Mouse (Mus musculus) heart, embryonic 11.5 days (tissue): Measurements from ENCODE around the gene Rpl29. TPM values are rescaled to one million over a fixed set of nuclear protein-coding genes. Genes with fewer than 3 reads are reported as not detected.

ENCODE experiments used
- ATAC-seq: fragments of 200-750 bp; cut with Nextera tagmentation; replicated peaks from 2 replicates; pipeline ENCODE4 v1.8.0; 2017; ENCODE audit warnings: moderate library complexity; ENCODE audit not compliant: insufficient number of reproducible peaks, low FRiP score, low TSS enrichment
- H3K27ac ChIP-seq: fragments of 300-500 bp; sonication (generic); 2 replicates; pipeline ENCODE4 v1.5.1; 2014; ENCODE audit warnings: mild to moderate bottlenecking, low read depth, low read length
- H3K27me3 ChIP-seq: fragments of 300-500 bp; sonication (generic); 2 replicates; pipeline ENCODE4 v1.6.1; 2014; ENCODE audit warnings: mild to moderate bottlenecking, low read length, mixed read lengths; ENCODE audit not compliant: control insufficient read depth, insufficient read depth
- H3K36me3 ChIP-seq: fragments of 300-500 bp; sonication (generic); 2 replicates; pipeline ENCODE4 v1.6.1; 2014; ENCODE audit warnings: mild to moderate bottlenecking, low read length, moderate library complexity, mixed read lengths; ENCODE audit not compliant: control insufficient read depth, insufficient read depth
- H3K4me1 ChIP-seq: fragments of 300-500 bp; sonication (generic); 2 replicates; pipeline ENCODE4 v1.6.1; 2014; ENCODE audit warnings: low read length; ENCODE audit not compliant: control insufficient read depth, insufficient read depth
- H3K4me2 ChIP-seq: fragments of 300-500 bp; sonication (generic); 2 replicates; pipeline ENCODE4 v1.6.1; 2014; ENCODE audit warnings: mild to moderate bottlenecking, moderate library complexity
- H3K4me3 ChIP-seq: fragments of 300-500 bp; sonication (generic); 2 replicates; pipeline ENCODE4 v1.5.1; 2014; ENCODE audit warnings: low read depth, low read length
- H3K9ac ChIP-seq: fragments of 300-500 bp; sonication (generic); 2 replicates; pipeline ENCODE4 v1.6.1; 2014; ENCODE audit warnings: mild to moderate bottlenecking, low read depth, low read length, moderate library complexity
- H3K9me3 ChIP-seq: fragments of 300-500 bp; sonication (generic); replicated peaks from 2 replicates; pipeline ENCODE4 v1.6.1; 2016; ENCODE audit warnings: low read length; ENCODE audit not compliant: control insufficient read depth
- WGBS: fragments of 180-500 bp; shearing (Covaris S2); extraction: QIAGEN DNeasy Blood & Tissue Kit; methylation state at CpG from one replicate; pipeline ENCODE4 v1.1.7; 2014; ENCODE audit not compliant: insufficient replicate concordance; 5-methylcytosine and 5-hydroxymethylcytosine counted together
- polyA plus RNA-seq: library from polyadenylated mRNA; unstranded; fragments of >200 nt; fragmentation: Nextera tagmentation; extraction: Ambion mirVana; gene quantifications from 2 replicates; pipeline ENCODE4 v1.2.1, GENCODE M21; 2014

Gene Rpl29
- polyA plus RNA-seq, 1 experiment from 2014 or later: 851 TPM

DNA sequence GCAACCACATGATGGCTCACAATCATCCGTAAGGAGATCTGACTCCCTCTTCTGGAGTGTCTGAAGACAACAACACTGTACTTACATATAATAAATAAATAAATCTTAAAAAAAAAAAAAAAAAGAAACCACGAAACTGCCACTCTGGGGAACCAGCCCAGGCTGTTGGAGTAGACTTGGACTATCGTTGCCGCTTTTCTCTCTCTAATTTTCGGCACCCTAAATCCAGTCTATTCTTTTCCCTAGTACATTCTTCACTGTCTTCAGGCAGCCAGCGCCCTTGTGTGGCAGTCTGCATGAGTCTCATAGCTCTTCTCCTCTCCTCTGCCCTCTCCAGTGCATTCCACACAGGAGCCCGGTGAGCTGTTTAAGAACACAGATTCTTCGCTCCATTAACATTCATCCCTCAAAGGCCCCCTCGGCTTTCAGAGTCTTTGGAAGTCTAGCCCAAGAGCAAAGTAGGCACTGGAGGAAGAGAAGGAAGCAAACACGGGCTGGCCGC, 484 bp upstream of the Rpl29 start:
- no peaks in the 10 kb centered on the region for H3K27me3 ChIP-seq
- peak overlapping the region; percentile 67 for H3K4me2 ChIP-seq
- no peaks in the 10 kb centered on the region for H3K9me3 ChIP-seq
- H3K4me1 ChIP-seq: peaks cover 10% of the 10 kb centered on the region
- peak overlapping the region; percentile 74 for H3K4me3 ChIP-seq
- peak overlapping the region; percentile 96 for H3K27ac ChIP-seq
- peak; percentile 58 for ATAC-seq
- peak overlapping the region; percentile 90 for H3K9ac ChIP-seq
- 18% methylated on average over 11 of the region's 11 CpGs for WGBS
- H3K36me3 ChIP-seq: peaks cover 18% of the 10 kb centered on the region

DNA sequence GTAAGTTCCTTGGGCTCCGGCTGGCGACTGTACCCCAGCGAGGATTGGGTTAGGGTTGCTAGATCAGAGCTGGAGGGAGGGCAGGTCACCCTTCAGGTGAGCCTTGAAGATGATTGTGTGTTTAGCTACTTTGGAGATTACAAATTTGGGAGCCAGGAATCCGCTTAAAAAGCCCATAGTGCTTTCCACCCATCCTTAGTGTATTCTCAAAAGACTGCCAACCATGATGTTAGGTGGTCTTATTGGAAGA, 686 bp downstream of the Rpl29 start:
- H3K27ac ChIP-seq: peak overlapping the region; percentile 96

DNA sequence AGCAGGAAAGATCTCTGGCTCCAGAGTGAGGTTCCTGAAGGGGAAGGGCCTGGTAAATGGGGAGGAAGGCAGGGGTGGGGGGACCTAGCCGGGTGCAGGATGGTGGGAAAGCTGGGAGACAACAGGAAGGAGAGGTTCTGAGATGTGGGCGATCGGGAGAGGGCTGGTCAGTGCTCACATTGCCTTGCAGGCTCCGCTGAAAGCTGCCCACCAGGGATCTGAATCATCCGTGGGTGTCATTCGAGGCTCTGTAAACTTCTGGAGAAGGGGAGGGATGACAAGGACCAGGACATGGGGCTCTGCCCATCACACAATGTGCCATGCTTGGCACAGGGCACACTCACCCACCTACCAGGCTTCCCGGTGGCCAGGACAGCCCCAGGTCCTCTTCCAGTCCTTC, 4.1 kb downstream of the Rpl29 start:
- no peaks in the 10 kb centered on the region for H3K9me3 ChIP-seq
- H3K9ac ChIP-seq: no peak overlapping the region
- H3K36me3 ChIP-seq: peaks cover 18% of the 10 kb centered on the region
- H3K4me1 ChIP-seq: peaks cover 22% of the 10 kb centered on the region
- no peak overlapping the region for H3K4me2 ChIP-seq
- no peak for ATAC-seq
- WGBS: 63% methylated on average over 7 of the region's 7 CpGs
- no peak overlapping the region for H3K27ac ChIP-seq
- no peaks in the 10 kb centered on the region for H3K27me3 ChIP-seq
- no peak overlapping the region for H3K4me3 ChIP-seq

More for the DNA sequence above, 686 bp downstream of the Rpl29 start:
- WGBS: 3% methylated on average over 4 of the region's 4 CpGs
- no peaks in the 10 kb centered on the region for H3K27me3 ChIP-seq
- no peak for ATAC-seq
- peaks cover 18% of the 10 kb centered on the region for H3K36me3 ChIP-seq
- peak overlapping the region; percentile 84 for H3K4me2 ChIP-seq
- no peaks in the 10 kb centered on the region for H3K9me3 ChIP-seq
- H3K4me3 ChIP-seq: peak overlapping the region; percentile 74
- H3K4me1 ChIP-seq: peaks cover 10% of the 10 kb centered on the region
- H3K9ac ChIP-seq: peak overlapping the region; percentile 90

DNA sequence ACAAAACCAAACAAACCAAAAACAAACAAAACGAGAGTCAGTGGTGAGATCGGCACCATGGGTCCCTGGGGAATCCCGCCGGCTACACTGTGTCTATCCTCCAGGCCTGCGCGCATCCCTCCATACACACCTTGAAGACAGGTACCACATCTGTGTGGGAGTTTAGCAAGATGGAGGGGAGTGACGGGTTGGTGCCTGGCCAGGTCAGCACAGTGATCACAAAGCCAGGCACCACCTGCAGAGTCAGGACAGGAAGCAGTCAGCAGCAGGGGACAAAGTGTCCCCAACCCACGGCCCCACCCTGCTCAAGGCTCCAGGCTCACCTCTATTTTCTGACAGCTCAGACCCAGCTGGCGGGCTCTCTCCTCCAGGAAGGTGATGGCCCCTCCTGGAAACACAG, 7.3 kb downstream of the Rpl29 start:
- H3K36me3 ChIP-seq: peaks cover 11% of the 10 kb centered on the region
- H3K27me3 ChIP-seq: no peaks in the 10 kb centered on the region
- WGBS: 75% methylated on average over 9 of the region's 9 CpGs
- H3K4me1 ChIP-seq: peaks cover 21% of the 10 kb centered on the region
- no peaks in the 10 kb centered on the region for H3K9me3 ChIP-seq
- no peak for ATAC-seq
- no peak overlapping the region for H3K9ac ChIP-seq
- H3K4me3 ChIP-seq: no peak overlapping the region
- H3K4me2 ChIP-seq: no peak overlapping the region
- H3K27ac ChIP-seq: no peak overlapping the region

DNA sequence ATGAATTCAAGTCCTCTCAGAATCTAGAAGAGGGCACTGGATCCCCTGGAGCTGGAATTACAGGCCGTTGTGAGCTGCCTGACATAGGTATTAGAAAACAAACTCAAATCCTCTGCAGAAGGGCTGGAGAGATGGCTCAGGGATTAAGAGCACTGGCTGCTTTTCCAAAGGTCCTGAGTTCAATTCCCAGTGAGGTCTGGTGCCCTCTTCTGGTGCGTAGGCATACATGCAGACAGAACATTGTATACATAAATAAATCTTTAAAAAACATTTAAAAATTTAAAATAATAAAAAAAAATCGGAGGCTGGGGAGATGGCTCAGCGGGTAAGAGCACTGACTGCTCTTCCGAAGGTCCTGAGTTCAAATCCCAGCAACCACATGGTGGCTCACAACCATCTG, 13.4 kb downstream of the Rpl29 start:
- ATAC-seq: no peak
- Histone ChIP-seq H3K9ac (no peak overlapping the region), H3K4me2 (no peak overlapping the region), H3K4me1 (peaks cover 11% of the 10 kb centered on the region), H3K27me3 (no peaks in the 10 kb centered on the region), H3K9me3 (no peaks in the 10 kb centered on the region), H3K4me3 (no peak overlapping the region), H3K27ac (no peak overlapping the region), H3K36me3 (no peaks in the 10 kb centered on the region)
- 72% methylated on average over 5 of the region's 5 CpGs for WGBS

DNA sequence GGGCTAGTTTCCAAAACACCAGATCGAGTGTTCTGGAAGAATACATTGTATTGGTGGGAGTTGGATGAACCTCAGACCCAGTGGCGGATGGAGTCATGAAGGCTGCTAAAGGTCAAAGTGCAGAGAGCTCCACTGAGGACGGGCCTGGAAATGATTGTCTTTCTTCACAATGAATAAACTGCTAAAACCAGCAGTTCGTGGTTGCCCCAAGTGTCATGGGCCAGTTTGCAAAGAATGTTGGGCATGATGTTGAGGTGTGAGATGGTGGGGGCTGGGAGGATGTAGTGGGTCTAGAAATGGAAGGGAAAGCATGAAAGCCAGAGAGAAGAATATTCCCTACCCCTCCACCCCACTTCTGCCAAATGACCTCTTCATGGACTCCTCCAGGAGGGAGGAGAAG, 15.6 kb downstream of the Rpl29 start:
- H3K4me3 ChIP-seq: no peak overlapping the region
- 75% methylated on average over 4 of the region's 4 CpGs for WGBS
- H3K4me1 ChIP-seq: peaks cover 13% of the 10 kb centered on the region
- H3K27me3 ChIP-seq: no peaks in the 10 kb centered on the region
- H3K9me3 ChIP-seq: no peaks in the 10 kb centered on the region
- no peak overlapping the region for H3K9ac ChIP-seq
- no peaks in the 10 kb centered on the region for H3K36me3 ChIP-seq
- H3K27ac ChIP-seq: no peak overlapping the region
- no peak overlapping the region for H3K4me2 ChIP-seq
- ATAC-seq: no peak

DNA sequence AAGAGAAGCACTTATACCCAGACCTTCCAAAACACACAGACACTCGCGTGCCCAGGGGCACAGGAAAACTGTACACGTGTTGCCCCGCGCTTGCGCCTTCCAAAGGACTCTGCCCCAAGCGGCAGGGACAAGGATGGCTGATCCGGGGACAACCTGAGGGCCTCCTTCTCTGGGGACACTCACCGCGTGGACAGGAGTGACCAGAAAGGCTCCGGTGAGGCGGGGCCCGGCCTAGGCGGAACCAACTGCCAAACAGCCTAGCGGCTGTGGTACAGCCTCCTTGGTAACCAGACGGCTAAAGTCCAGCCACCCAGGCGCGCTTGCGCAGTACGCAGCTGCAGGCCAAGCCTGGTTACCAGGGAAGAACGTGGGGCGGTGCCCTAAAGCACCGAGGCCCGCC, 18.1 kb downstream of the Rpl29 start, which contains the start of the genes Abhd14b and Abhd14a:
Gene Abhd14b (plus strand): TSS at position 112 of the 400 bp plus-strand sequence.
Gene Abhd14a (minus strand): TSS at position 331 of the 400 bp plus-strand sequence.
- Histone ChIP-seq H3K4me3 (peak within 1 kb of the TSS; percentile 51), H3K9ac (peak within 1 kb of the TSS; percentile 74), H3K27me3 (peaks cover 4% of the 10 kb centered on the region), H3K4me1 (peaks cover 29% of the 10 kb centered on the region), H3K27ac (peak within 1 kb of the TSS; percentile 59), H3K36me3 (no peaks in the 10 kb centered on the region), H3K9me3 (no peaks in the 10 kb centered on the region), H3K4me2 (peak within 1 kb of the TSS; percentile 85)
- WGBS: under 1% methylated on average over 24 of the region's 24 CpGs
- ATAC-seq: peak; percentile 80

DNA sequence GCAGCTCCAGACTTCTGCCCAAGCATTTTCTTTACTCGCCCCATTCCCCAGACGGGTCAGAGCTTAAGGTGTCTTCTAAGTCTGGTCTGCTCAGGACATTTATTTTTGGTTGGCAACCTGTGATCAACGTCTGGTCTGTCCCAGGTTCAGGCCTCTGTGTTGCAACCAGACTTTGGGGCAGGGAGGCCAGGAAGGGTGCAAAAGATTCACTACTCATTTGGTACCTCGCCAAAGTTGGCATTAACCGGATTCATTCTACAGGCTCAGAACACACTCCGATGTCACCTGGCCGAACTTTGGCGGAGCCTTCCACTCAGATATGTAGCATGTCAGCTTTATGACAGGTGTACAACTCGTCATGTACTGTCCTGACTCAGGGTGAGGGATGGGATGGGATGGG, 18.7 kb downstream of the Rpl29 start:
- ATAC-seq: no peak
- no peaks in the 10 kb centered on the region for H3K9me3 ChIP-seq
- WGBS: 37% methylated on average over 9 of the region's 9 CpGs

DNA sequence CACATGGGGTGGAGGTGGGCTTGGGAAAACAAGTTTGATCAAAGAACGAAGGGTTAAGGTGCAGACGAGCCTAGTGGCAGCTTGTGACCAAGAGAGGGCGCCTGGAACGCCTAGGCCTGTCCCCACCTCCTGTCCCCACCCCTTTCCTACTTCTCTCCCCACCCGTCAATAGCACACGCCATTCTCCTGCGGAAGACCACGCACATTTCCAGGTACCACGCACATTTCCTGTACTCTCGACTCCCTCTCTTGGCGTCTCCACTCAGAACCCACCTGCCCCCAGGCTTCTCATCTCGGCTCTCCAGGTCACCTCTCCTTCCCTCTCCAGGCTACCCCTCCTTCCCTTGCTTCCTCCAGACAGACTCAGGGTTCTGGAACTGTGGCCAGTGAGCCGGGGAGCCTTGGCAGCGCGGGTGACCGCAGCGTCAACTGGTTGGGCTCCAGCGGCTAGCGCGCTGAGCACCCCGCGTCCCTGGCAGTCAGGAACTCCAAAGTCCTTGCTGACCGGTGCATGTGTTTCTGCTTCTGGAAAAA, 19.3 kb downstream of the Rpl29 start:
- H3K4me2 ChIP-seq: peak overlapping the region; percentile 85
- WGBS: 2% methylated on average over 23 of the region's 23 CpGs
- ATAC-seq: no peak; the same call in 1 of the 2 replicates
- H3K27ac ChIP-seq: peak overlapping the region; percentile 59; the same call in 1 of the 2 replicates
- peak overlapping the region; percentile 51 for H3K4me3 ChIP-seq
- peaks cover 7% of the 10 kb centered on the region for H3K27me3 ChIP-seq
- peaks cover 38% of the 10 kb centered on the region for H3K4me1 ChIP-seq
- H3K9ac ChIP-seq: peak overlapping the region; percentile 44
- H3K9me3 ChIP-seq: no peaks in the 10 kb centered on the region
- no peaks in the 10 kb centered on the region for H3K36me3 ChIP-seq

More for the DNA sequence above, 18.7 kb downstream of the Rpl29 start:
- no peaks in the 10 kb centered on the region for H3K36me3 ChIP-seq
- H3K27ac ChIP-seq: peak overlapping the region; percentile 59
- peak overlapping the region; percentile 51; the same call in 1 of the 2 replicates for H3K4me3 ChIP-seq
- peaks cover 7% of the 10 kb centered on the region for H3K27me3 ChIP-seq
- H3K4me1 ChIP-seq: peaks cover 35% of the 10 kb centered on the region
- peak overlapping the region; percentile 44; the same call in 1 of the 2 replicates for H3K9ac ChIP-seq
- H3K4me2 ChIP-seq: peak overlapping the region; percentile 85
